Mouse (Mus musculus) neural tube, embryonic 13.5 days (tissue): ENCODE measurements around the gene Ism1. TPM values are rescaled to one million over a fixed set of nuclear protein-coding genes. Genes with fewer than 3 reads are reported as not detected.

Source experiments
- ATAC-seq: fragments of 200-750 bp; cut with Nextera tagmentation; 2 replicates; pipeline ENCODE4 v1.8.0; 2017; ENCODE audit warnings: low read depth, mild to moderate bottlenecking, moderate TSS enrichment, moderate library complexity
- H3K27ac ChIP-seq: fragments of 300-500 bp; sonication (generic); replicated peaks from 2 replicates; pipeline ENCODE4 v1.5.1; 2015; ENCODE audit warnings: moderate library complexity, mild to moderate bottlenecking, inconsistent platforms
- H3K27me3 ChIP-seq: fragments of 300-500 bp; sonication (generic); 2 replicates; pipeline ENCODE4 v1.6.1; 2015; ENCODE audit warnings: mild to moderate bottlenecking, inconsistent platforms
- H3K36me3 ChIP-seq: fragments of 300-500 bp; sonication (generic); 2 replicates; pipeline ENCODE4 v1.6.1; 2015; ENCODE audit warnings: mild to moderate bottlenecking, inconsistent platforms
- H3K4me1 ChIP-seq: fragments of 300-500 bp; sonication (generic); replicated peaks from 2 replicates; pipeline ENCODE4 v1.6.1; 2015; ENCODE audit warnings: inconsistent platforms
- H3K4me2 ChIP-seq: fragments of 300-500 bp; sonication (generic); 2 replicates; pipeline ENCODE4 v1.6.1; 2015; ENCODE audit warnings: inconsistent platforms, mild to moderate bottlenecking, moderate library complexity
- H3K4me3 ChIP-seq: fragments of 300-500 bp; sonication (generic); 2 replicates; pipeline ENCODE4 v1.5.1; 2015; ENCODE audit warnings: mild to moderate bottlenecking, inconsistent platforms
- H3K9ac ChIP-seq: fragments of 300-500 bp; sonication (generic); 2 replicates; pipeline ENCODE4 v1.6.1; 2015; ENCODE audit warnings: moderate library complexity, mild to moderate bottlenecking, inconsistent platforms
- H3K9me3 ChIP-seq: fragments of 300-500 bp; sonication (generic); 2 replicates; pipeline ENCODE4 v1.6.1; 2016; ENCODE audit warnings: inconsistent platforms
- WGBS: fragments of 180-500 bp; shearing (Covaris S2); methylation state at CpG from one replicate; pipeline ENCODE4 v1.1.7; 2015; 5-methylcytosine and 5-hydroxymethylcytosine counted together
- polyA plus RNA-seq: library from polyadenylated mRNA; unstranded; fragments of >200 nt; fragmentation: Nextera tagmentation; extraction: Ambion mirVana; gene quantifications from 2 replicates; pipeline ENCODE4 v1.2.1, GENCODE M21; 2015

Gene Ism1
- polyA plus RNA-seq, 1 experiment from 2014 or later, result 1.1 TPM

DNA sequence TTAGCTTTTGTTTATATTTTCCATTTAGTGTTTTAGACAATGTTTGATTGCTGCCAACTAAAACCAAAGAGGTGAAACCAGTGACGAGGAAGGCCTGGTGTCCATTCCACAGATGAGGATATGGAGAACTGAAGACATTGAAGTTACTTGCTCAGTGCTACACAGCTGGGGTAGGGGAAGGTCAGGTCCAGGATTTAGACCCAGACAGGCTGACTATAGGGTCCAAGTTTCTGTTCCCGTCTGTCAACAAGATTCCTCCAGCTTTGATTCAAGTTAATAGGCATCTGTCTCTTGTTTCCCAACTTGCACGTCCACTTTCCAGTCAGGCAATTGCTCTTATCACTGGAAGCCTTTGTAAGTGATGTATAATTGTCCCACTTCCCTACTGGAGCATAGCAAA is 4.6 kb downstream of the Ism1 start:
- ATAC-seq, result no peak
- no peak overlapping the region for H3K4me3 ChIP-seq
- no peak overlapping the region for H3K4me2 ChIP-seq
- H3K27me3 ChIP-seq, result peaks cover 15% of the 10 kb centered on the region
- no peak overlapping the region for H3K9ac ChIP-seq
- H3K9me3 ChIP-seq, result no peaks in the 10 kb centered on the region
- no peak overlapping the region for H3K27ac ChIP-seq
- no peaks in the 10 kb centered on the region for H3K36me3 ChIP-seq
- peaks cover 3% of the 10 kb centered on the region for H3K4me1 ChIP-seq
- 80% methylated on average over 3 of the region's 3 CpGs for WGBS

DNA sequence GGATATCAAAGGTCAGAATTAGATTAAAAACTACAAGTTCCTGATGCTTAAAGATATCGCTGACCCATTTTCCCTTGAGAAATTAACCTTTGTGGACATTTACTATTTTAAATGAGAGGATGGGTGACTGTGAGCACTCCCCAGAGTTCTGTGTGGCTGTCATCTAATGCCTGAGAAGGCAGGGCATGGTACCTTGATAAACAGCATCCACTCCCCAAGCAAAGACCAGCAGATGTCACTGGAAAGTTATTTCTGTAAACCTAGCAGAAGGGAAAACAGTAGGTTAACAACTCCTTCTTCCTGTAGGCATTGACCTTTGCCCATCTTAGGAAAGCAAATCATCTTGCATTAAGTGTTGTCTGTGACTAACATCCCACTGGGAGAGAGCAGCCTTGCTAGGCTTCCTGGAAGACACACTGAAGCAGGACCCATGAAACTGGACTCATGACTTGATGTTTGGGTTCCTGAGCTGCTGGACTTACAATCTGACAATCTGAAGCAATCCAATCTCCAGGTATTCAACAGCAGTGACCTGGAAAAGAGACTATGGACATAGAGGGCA is 11.5 kb downstream of the Ism1 start:
- no peak overlapping the region for H3K27ac ChIP-seq
- H3K36me3 ChIP-seq, result no peaks in the 10 kb centered on the region
- no peak overlapping the region for H3K4me2 ChIP-seq
- WGBS, result 94% methylated on average over 1 of the region's 1 CpGs
- no peak overlapping the region for H3K4me3 ChIP-seq
- H3K4me1 ChIP-seq, result no peaks in the 10 kb centered on the region
- no peak overlapping the region for H3K9ac ChIP-seq
- H3K27me3 ChIP-seq, result no peaks in the 10 kb centered on the region
- H3K9me3 ChIP-seq, result no peaks in the 10 kb centered on the region
- no peak for ATAC-seq

DNA sequence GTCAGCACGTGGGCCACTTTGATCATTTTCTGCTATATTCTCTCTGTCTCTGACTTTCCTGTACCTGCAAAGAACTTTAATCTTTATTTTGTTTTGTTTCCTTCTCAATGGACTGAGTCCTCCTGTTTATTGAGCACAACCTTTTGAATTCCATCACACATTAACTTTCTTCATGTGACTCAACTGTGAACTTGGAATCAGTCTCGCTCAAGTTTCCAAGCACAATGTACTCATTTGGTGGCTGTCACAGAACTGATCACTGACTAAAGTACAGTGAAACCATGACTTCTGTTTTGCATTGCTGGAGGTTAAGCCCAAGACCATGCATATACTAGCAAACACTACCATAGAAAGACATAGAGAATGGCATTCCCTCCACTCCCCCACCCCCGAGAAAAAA is 15.5 kb downstream of the Ism1 start:
- H3K9ac ChIP-seq, result no peak overlapping the region
- H3K9me3 ChIP-seq, result no peaks in the 10 kb centered on the region
- H3K27me3 ChIP-seq, result no peaks in the 10 kb centered on the region
- H3K4me1 ChIP-seq, result no peaks in the 10 kb centered on the region
- 85% methylated on average over 3 of the region's 3 CpGs for WGBS
- no peak overlapping the region for H3K27ac ChIP-seq
- H3K4me3 ChIP-seq, result no peak overlapping the region
- ATAC-seq, result no peak
- H3K4me2 ChIP-seq, result no peak overlapping the region
- no peaks in the 10 kb centered on the region for H3K36me3 ChIP-seq

DNA sequence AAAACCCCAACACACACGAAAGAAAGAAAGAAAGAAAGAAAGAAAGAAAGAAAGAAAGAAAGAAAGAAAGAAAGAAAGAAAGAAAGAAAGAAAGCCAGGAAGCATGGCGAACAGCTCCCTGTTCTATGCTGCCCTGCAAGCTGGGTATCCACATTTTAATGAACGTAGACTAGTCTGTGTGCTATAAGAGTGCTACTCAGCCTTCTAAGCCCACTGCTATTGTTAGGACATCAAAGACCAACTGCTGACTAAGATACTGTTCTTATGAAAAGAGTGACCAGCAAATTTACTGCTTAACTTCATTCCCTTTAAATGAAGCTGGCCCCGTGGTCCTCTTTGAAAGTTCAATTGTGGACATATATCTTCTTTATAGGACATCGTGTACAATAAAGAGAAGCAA is 16.7 kb downstream of the Ism1 start:
- Histone ChIP-seq H3K4me1 (no peaks in the 10 kb centered on the region), H3K27ac (no peak overlapping the region), H3K4me2 (no peak overlapping the region), H3K27me3 (no peaks in the 10 kb centered on the region), H3K9me3 (no peaks in the 10 kb centered on the region), H3K36me3 (no peaks in the 10 kb centered on the region), H3K9ac (no peak overlapping the region), H3K4me3 (no peak overlapping the region)
- 20% methylated on average over 5 of the region's 5 CpGs for WGBS
- no peak for ATAC-seq

DNA sequence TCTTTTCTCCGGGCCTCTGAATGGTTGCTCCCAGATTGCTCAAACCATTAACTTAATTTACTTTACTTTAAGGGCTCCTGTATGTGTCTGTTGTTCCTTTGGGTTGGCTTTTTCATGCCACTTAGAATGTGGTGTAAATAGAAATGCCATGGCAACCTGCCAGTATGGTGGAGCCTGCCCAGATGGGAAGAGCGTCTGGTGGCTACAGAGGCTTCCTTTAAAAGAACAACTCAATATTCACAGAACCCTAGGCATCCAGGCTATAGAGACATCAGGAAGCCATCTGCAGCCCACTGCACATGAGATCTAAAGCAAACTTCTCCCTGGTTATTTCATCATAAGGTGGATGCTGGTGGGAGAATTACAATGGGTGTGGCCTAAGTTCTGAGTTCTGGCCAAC is 18.6 kb downstream of the Ism1 start:
- ATAC-seq, result no peak
- Histone ChIP-seq H3K9me3 (no peaks in the 10 kb centered on the region), H3K27ac (no peak overlapping the region), H3K4me3 (no peak overlapping the region), H3K4me1 (no peaks in the 10 kb centered on the region), H3K4me2 (no peak overlapping the region), H3K36me3 (no peaks in the 10 kb centered on the region), H3K9ac (no peak overlapping the region), H3K27me3 (no peaks in the 10 kb centered on the region)
- WGBS, result 14% methylated on average over 2 of the region's 2 CpGs

DNA sequence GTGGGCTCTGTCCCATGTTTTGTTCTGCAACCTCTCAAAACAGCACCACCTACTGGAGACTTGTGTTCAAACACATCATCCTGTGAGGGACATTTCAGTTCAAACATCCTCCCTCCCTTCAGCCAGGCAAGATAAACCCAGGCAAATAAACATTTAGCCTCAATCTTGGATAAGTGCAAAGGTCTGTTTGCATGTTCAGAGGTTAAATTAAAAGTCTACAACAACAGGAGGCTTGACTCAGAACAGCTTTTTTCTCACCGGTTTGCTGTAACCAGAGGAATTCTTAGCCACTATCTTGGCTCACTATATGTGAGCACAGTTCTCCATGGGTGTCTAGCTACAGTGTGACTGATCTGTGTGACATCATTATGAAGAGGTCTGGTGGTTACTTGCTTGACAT is 22.6 kb downstream of the Ism1 start:
- Histone ChIP-seq H3K27ac (no peak overlapping the region), H3K4me2 (no peak overlapping the region), H3K9ac (no peak overlapping the region), H3K27me3 (no peaks in the 10 kb centered on the region), H3K4me3 (no peak overlapping the region), H3K9me3 (no peaks in the 10 kb centered on the region), H3K4me1 (no peaks in the 10 kb centered on the region), H3K36me3 (no peaks in the 10 kb centered on the region)
- 93% methylated on average over 1 of the region's 1 CpGs for WGBS
- ATAC-seq, result no peak

DNA sequence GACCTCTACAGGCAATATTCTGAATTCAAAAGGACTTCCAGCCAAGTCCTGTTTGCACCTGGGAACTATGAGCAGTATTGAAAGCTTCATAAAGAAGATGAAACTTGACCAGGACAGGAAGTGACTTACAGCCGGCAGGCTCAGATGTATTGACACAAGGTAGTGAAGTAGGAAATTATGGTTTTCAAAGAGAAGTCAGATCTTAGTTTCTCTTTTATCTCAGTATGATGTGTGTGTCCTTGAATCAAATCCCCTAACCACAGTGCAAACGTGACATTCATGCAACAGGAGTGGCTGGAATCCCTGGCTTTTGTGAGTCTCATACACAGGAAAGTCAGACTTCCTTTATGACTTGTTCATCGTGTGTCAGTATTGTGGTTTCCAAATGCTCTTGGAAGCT is 27.0 kb downstream of the Ism1 start:
- 73% methylated on average over 3 of the region's 3 CpGs for WGBS
- Histone ChIP-seq H3K36me3 (no peaks in the 10 kb centered on the region), H3K4me2 (no peak overlapping the region), H3K4me1 (no peaks in the 10 kb centered on the region), H3K27ac (no peak overlapping the region), H3K9me3 (no peaks in the 10 kb centered on the region), H3K9ac (no peak overlapping the region), H3K27me3 (no peaks in the 10 kb centered on the region), H3K4me3 (no peak overlapping the region)
- ATAC-seq, result no peak

DNA sequence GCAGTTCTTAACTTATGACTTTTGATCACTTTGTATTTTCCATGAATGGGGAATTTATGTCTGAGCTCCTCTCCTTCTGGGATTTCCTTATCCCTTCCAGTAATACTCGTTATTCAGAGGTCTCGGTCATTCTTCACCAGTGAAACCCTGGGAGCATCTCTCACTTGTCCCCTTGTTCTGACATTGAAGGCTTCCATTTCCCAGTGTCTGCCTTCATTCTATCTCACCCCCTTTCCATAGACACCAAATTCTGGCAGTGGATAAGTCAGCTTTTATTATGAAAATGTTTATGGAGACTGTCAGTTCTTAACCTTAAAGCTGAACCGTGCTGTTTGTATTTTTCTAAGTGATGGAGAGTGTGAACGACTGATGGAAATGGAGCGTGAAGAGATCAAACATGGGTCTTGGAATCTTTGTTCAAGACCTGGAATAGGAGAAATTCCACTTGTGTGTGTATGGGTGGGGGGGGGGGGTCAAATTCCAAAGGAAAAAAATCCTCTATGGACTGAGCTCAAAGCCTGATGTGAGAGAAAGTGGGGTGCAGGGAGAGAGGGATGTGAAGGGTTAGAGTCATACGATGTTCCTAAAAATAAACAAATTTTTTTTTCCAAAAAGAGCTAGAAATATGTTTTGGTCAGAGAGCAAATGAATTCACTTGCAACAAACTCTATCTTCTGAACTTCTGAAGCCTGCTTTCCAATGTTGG is 30.4 kb downstream of the Ism1 start:
- H3K4me2 ChIP-seq, result no peak overlapping the region
- no peak overlapping the region for H3K9ac ChIP-seq
- 64% methylated on average over 6 of the region's 6 CpGs for WGBS
- H3K36me3 ChIP-seq, result no peaks in the 10 kb centered on the region
- H3K4me1 ChIP-seq, result no peaks in the 10 kb centered on the region
- no peaks in the 10 kb centered on the region for H3K27me3 ChIP-seq
- H3K9me3 ChIP-seq, result no peaks in the 10 kb centered on the region
- H3K27ac ChIP-seq, result no peak overlapping the region
- H3K4me3 ChIP-seq, result no peak overlapping the region
- ATAC-seq, result no peak

DNA sequence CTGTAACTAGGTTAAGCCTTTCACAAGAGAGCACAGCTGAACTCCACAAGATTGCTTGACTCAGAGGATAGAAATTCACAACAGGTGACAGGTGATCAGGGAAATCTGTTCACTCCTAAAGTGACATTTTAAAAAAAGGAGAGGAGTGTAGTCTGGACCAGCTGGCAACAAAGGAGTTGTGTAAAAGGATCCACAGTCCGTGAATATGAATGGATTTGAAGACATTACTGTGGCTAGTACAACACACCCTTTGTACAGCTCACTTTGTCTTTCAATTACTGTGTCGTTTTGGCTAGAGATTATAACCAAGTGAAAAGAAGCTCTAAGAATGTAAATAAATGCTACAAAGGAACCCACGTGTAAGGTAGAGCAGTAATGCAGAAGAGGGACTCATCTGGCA is 33.7 kb downstream of the Ism1 start:
- Histone ChIP-seq H3K9ac (no peak overlapping the region), H3K27me3 (no peaks in the 10 kb centered on the region), H3K27ac (no peak overlapping the region), H3K4me2 (no peak overlapping the region), H3K4me1 (no peaks in the 10 kb centered on the region), H3K9me3 (no peaks in the 10 kb centered on the region), H3K4me3 (no peak overlapping the region), H3K36me3 (no peaks in the 10 kb centered on the region)
- WGBS, result 21% methylated on average over 3 of the region's 3 CpGs
- no peak for ATAC-seq

DNA sequence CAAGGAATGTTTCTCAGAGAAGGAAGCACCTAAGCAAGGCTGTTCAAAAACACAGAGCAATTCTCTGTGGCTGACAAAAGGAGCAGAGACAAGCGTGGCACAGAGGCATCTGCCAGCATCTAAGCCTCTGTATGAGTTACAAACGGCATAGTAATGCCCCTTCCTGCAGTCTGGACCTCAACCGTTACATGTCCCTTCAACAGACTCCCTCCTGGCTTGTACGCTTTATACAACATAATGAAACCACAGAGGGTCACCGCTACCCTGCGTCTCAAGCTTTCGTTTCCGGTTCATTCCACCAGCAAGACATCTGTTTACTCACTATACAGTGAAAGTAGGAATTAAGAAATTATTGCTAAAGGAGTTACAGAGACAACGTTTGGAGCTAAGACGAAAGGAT is 34.1 kb downstream of the Ism1 start:
- H3K4me3 ChIP-seq, result no peak overlapping the region
- 66% methylated on average over 10 of the region's 10 CpGs for WGBS
- H3K4me1 ChIP-seq, result no peaks in the 10 kb centered on the region
- no peak for ATAC-seq
- no peaks in the 10 kb centered on the region for H3K9me3 ChIP-seq
- H3K27ac ChIP-seq, result no peak overlapping the region
- H3K9ac ChIP-seq, result no peak overlapping the region
- no peaks in the 10 kb centered on the region for H3K27me3 ChIP-seq
- H3K36me3 ChIP-seq, result no peaks in the 10 kb centered on the region
- no peak overlapping the region for H3K4me2 ChIP-seq

DNA sequence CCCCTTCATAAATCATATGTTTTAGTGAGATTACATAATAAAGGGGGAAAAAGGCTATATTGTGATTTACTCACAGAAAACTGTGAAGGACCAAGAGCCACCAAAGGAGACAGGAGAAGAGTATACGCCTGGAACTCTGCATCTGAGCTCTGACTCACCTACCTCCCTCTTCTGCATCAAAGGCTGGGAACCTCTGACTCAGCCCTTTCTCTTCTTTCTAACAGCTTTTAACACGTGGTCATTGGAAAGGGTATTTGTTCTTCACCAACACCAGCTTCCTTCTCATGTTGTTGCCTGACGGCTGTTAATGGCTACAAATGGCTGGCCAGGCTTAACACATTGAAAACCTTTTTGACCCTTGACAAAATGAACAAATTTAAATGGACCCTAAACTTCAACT is 36.2 kb downstream of the Ism1 start:
- 74% methylated on average over 3 of the region's 3 CpGs for WGBS
- Histone ChIP-seq H3K9me3 (no peaks in the 10 kb centered on the region), H3K4me2 (no peak overlapping the region), H3K4me3 (no peak overlapping the region), H3K27me3 (no peaks in the 10 kb centered on the region), H3K9ac (no peak overlapping the region), H3K27ac (no peak overlapping the region), H3K4me1 (no peaks in the 10 kb centered on the region), H3K36me3 (no peaks in the 10 kb centered on the region)
- no peak for ATAC-seq

DNA sequence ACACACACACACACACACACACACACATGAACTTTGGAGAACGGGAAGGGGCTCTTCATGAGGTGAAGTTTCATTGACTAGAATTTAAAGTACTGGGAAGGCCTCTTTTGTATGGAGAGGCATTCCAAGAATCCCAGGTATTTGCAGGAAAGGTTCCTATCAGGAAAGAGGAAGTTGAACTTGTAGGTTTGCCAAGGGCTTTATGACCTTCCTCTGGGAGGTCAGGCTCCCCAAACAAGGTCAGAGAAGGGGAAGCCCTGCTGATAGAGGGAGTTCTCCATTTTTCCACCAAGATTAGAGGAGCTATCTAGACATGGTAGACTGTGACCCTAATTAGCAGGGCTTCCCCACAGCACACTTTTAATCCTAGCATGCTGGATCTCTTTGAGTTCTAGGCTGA is 39.8 kb downstream of the Ism1 start:
- no peak overlapping the region for H3K4me3 ChIP-seq

DNA sequence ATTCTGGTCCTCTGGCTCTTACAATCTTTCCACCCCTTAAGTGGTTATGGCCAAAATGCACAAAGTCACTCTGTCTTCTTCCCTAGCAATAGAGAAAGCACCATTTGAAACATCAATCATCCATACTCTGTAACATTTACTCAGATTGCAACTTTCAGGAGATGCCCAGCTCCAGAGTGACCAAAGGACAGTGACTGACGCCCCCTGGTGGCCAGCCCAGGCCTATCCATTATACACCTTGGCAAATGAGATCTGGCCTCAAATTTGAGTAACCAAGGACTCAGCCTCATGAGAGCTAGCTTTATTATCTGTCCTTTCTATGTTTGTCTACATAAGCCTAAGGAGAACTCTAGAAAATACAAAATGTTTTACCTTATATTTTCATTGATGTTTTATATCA is 44.7 kb downstream of the Ism1 start:
- Histone ChIP-seq H3K27ac (no peak overlapping the region), H3K9me3 (no peaks in the 10 kb centered on the region), H3K9ac (no peak overlapping the region), H3K36me3 (no peaks in the 10 kb centered on the region), H3K4me2 (no peak overlapping the region), H3K27me3 (no peaks in the 10 kb centered on the region), H3K4me1 (peaks cover 4% of the 10 kb centered on the region; the same call in 1 of the 2 replicates), H3K4me3 (no peak overlapping the region)
- 0% methylated on average over 1 of the region's 1 CpGs for WGBS
- no peak for ATAC-seq

More for the DNA sequence above, 39.8 kb downstream of the Ism1 start:
- H3K27me3 ChIP-seq, result no peaks in the 10 kb centered on the region
- no peak overlapping the region for H3K4me2 ChIP-seq
- H3K27ac ChIP-seq, result no peak overlapping the region
- no peaks in the 10 kb centered on the region for H3K4me1 ChIP-seq
- no peaks in the 10 kb centered on the region for H3K36me3 ChIP-seq
- WGBS, result 100% methylated on average over 1 of the region's 1 CpGs
- no peak overlapping the region for H3K9ac ChIP-seq
- no peak for ATAC-seq
- no peaks in the 10 kb centered on the region for H3K9me3 ChIP-seq
